Mouse (Mus musculus): ENCODE data around the gene Tsc22d2. TPM values are rescaled to one million over a fixed set of nuclear protein-coding genes. Genes with fewer than 3 reads are reported as not detected.
A peak's percentile ranks its signal among the peaks of the same experiment; 100 is the strongest.

Tsc22d2 gene
- polyA plus RNA-seq (2014; fragmentation: Nextera tagmentation; extraction: Ambion mirVana) = 10.9 and 12.8 TPM in 2 replicates

GRCm38 (mm10) chr3:58414234-58414938, at the start of gene Tsc22d2:
Gene Tsc22d2 (plus strand): TSS chr3:58414715.
- DNase-seq (ENCODE audit: low spot score) = peak; percentile 94
- WGBS = under 1% methylated on average over 52 of the region's 52 CpGs
- peak; percentile 80 for ATAC-seq (replicated peaks; ENCODE audit: insufficient number of reproducible peaks, low FRiP score, low TSS enrichment, low read depth)
- H3K27me3 ChIP-seq (ENCODE audit: control insufficient read depth, insufficient read depth, low read length) = no peaks in the 10 kb centered on the region
- peak within 1 kb of the TSS; percentile 95 for H3K4me2 ChIP-seq (ENCODE audit: low read depth, low read length)
- no peaks in the 10 kb centered on the region for H3K36me3 ChIP-seq (replicated peaks; ENCODE audit: control insufficient read depth, insufficient read depth, low read depth, low read length)
- no peaks in the 10 kb centered on the region for H3K4me1 ChIP-seq (ENCODE audit: control insufficient read depth, insufficient read depth, low read length)
- peak within 1 kb of the TSS; percentile 96 for H3K9ac ChIP-seq (replicated peaks; ENCODE audit: low read length)
- H3K9me3 ChIP-seq (replicated peaks; ENCODE audit: control insufficient read depth, low read length) = no peaks in the 10 kb centered on the region
- peak within 1 kb of the TSS; percentile 99 for H3K4me3 ChIP-seq (ENCODE audit: low read depth, low read length)
- peak within 1 kb of the TSS; percentile 99 for H3K27ac ChIP-seq (replicated peaks; ENCODE audit: low read depth, low read length)

GRCm38 (mm10) chr3:58366756-58367155, 47.8 kb upstream of the Tsc22d2 start:
- Histone ChIP-seq H3K4me2 (ENCODE audit: low read depth, low read length) (no peak overlapping the region), H3K27ac (replicated peaks; ENCODE audit: low read depth, low read length) (no peak overlapping the region), H3K9me3 (replicated peaks; ENCODE audit: control insufficient read depth, low read length) (no peaks in the 10 kb centered on the region), H3K36me3 (replicated peaks; ENCODE audit: control insufficient read depth, insufficient read depth, low read depth, low read length) (no peaks in the 10 kb centered on the region), H3K9ac (replicated peaks; ENCODE audit: low read length) (no peak overlapping the region), H3K4me1 (ENCODE audit: control insufficient read depth, insufficient read depth, low read length) (no peaks in the 10 kb centered on the region), H3K27me3 (ENCODE audit: control insufficient read depth, insufficient read depth, low read length) (no peaks in the 10 kb centered on the region), H3K4me3 (ENCODE audit: low read depth, low read length) (no peak overlapping the region)
- DNase-seq (ENCODE audit: low spot score) (no peak), ATAC-seq (replicated peaks; ENCODE audit: insufficient number of reproducible peaks, low FRiP score, low TSS enrichment, low read depth) (no peak)
- WGBS = 79% methylated on average over 3 of the region's 3 CpGs

- no peak overlapping the region for H3K9ac ChIP-seq (replicated peaks; ENCODE audit: low read length)
- H3K4me3 ChIP-seq (ENCODE audit: low read depth, low read length) = no peak overlapping the region
- H3K4me2 ChIP-seq (ENCODE audit: low read depth, low read length) = no peak overlapping the region
- H3K27me3 ChIP-seq (ENCODE audit: control insufficient read depth, insufficient read depth, low read length) = no peaks in the 10 kb centered on the region
- ATAC-seq (replicated peaks; ENCODE audit: insufficient number of reproducible peaks, low FRiP score, low TSS enrichment, low read depth) = no peak
- DNase-seq (ENCODE audit: low spot score) = no peak
- no peaks in the 10 kb centered on the region for H3K36me3 ChIP-seq (replicated peaks; ENCODE audit: control insufficient read depth, insufficient read depth, low read depth, low read length)
- no peaks in the 10 kb centered on the region for H3K9me3 ChIP-seq (replicated peaks; ENCODE audit: control insufficient read depth, low read length)
- no peak overlapping the region for H3K27ac ChIP-seq (replicated peaks; ENCODE audit: low read depth, low read length)
- no peaks in the 10 kb centered on the region for H3K4me1 ChIP-seq (ENCODE audit: control insufficient read depth, insufficient read depth, low read length)
- WGBS = 78% methylated on average over 2 of the region's 2 CpGs
These were observed 43.7 kb upstream of the Tsc22d2 start for GRCm38 (mm10) chr3:58370811-58371210.

GRCm38 (mm10) chr3:58372066-58372904, 42.2 kb upstream of the Tsc22d2 start:
- Histone ChIP-seq H3K4me1 (ENCODE audit: control insufficient read depth, insufficient read depth, low read length) (no peaks in the 10 kb centered on the region), H3K27me3 (ENCODE audit: control insufficient read depth, insufficient read depth, low read length) (no peaks in the 10 kb centered on the region), H3K9ac (replicated peaks; ENCODE audit: low read length) (no peak overlapping the region), H3K4me2 (ENCODE audit: low read depth, low read length) (no peak overlapping the region), H3K4me3 (ENCODE audit: low read depth, low read length) (no peak overlapping the region), H3K36me3 (replicated peaks; ENCODE audit: control insufficient read depth, insufficient read depth, low read depth, low read length) (no peaks in the 10 kb centered on the region), H3K27ac (replicated peaks; ENCODE audit: low read depth, low read length) (no peak overlapping the region), H3K9me3 (replicated peaks; ENCODE audit: control insufficient read depth, low read length) (no peaks in the 10 kb centered on the region)
- 13% methylated on average over 9 of the region's 9 CpGs for WGBS
- DNase-seq (ENCODE audit: low spot score) = peak; percentile 65
- ATAC-seq (replicated peaks; ENCODE audit: insufficient number of reproducible peaks, low FRiP score, low TSS enrichment, low read depth) = peak; percentile 73

- 4% methylated on average over 5 of the region's 5 CpGs for WGBS
- Histone ChIP-seq H3K36me3 (replicated peaks; ENCODE audit: control insufficient read depth, insufficient read depth, low read depth, low read length) (no peaks in the 10 kb centered on the region), H3K27ac (replicated peaks; ENCODE audit: low read depth, low read length) (no peak overlapping the region), H3K9ac (replicated peaks; ENCODE audit: low read length) (no peak overlapping the region), H3K4me2 (ENCODE audit: low read depth, low read length) (no peak overlapping the region), H3K4me3 (ENCODE audit: low read depth, low read length) (no peak overlapping the region), H3K9me3 (replicated peaks; ENCODE audit: control insufficient read depth, low read length) (no peaks in the 10 kb centered on the region), H3K4me1 (ENCODE audit: control insufficient read depth, insufficient read depth, low read length) (no peaks in the 10 kb centered on the region), H3K27me3 (ENCODE audit: control insufficient read depth, insufficient read depth, low read length) (no peaks in the 10 kb centered on the region)
- DNase-seq (ENCODE audit: low spot score) (no peak), ATAC-seq (replicated peaks; ENCODE audit: insufficient number of reproducible peaks, low FRiP score, low TSS enrichment, low read depth) (no peak)
These were observed 41.7 kb upstream of the Tsc22d2 start for GRCm38 (mm10) chr3:58372905-58373208.

- DNase-seq (ENCODE audit: low spot score) = no peak
- H3K36me3 ChIP-seq (replicated peaks; ENCODE audit: control insufficient read depth, insufficient read depth, low read depth, low read length) = no peaks in the 10 kb centered on the region
- H3K27me3 ChIP-seq (ENCODE audit: control insufficient read depth, insufficient read depth, low read length) = no peaks in the 10 kb centered on the region
- 86% methylated on average over 5 of the region's 5 CpGs for WGBS
- no peaks in the 10 kb centered on the region for H3K4me1 ChIP-seq (ENCODE audit: control insufficient read depth, insufficient read depth, low read length)
- ATAC-seq (replicated peaks; ENCODE audit: insufficient number of reproducible peaks, low FRiP score, low TSS enrichment, low read depth) = no peak
- H3K9me3 ChIP-seq (replicated peaks; ENCODE audit: control insufficient read depth, low read length) = no peaks in the 10 kb centered on the region
- no peak overlapping the region for H3K4me2 ChIP-seq (ENCODE audit: low read depth, low read length)
- no peak overlapping the region for H3K27ac ChIP-seq (replicated peaks; ENCODE audit: low read depth, low read length)
- no peak overlapping the region for H3K9ac ChIP-seq (replicated peaks; ENCODE audit: low read length)
- H3K4me3 ChIP-seq (ENCODE audit: low read depth, low read length) = no peak overlapping the region
These were observed 40.2 kb upstream of the Tsc22d2 start for GRCm38 (mm10) chr3:58374281-58374680.

- 65% methylated on average over 3 of the region's 3 CpGs for whole genome bisulfite sequencing
- H3K9ac ChIP-seq (replicated peaks; ENCODE audit: low read length) = no peak overlapping the region
- H3K9me3 ChIP-seq (replicated peaks; ENCODE audit: control insufficient read depth, low read length) = no peaks in the 10 kb centered on the region
- H3K27ac ChIP-seq (replicated peaks; ENCODE audit: low read depth, low read length) = no peak overlapping the region
- H3K4me3 ChIP-seq (ENCODE audit: low read depth, low read length) = no peak overlapping the region
- ATAC-seq (replicated peaks; ENCODE audit: insufficient number of reproducible peaks, low FRiP score, low TSS enrichment, low read depth) (no peak), DNase-seq (ENCODE audit: low spot score) (no peak)
- no peaks in the 10 kb centered on the region for H3K4me1 ChIP-seq (ENCODE audit: control insufficient read depth, insufficient read depth, low read length)
- no peak overlapping the region for H3K4me2 ChIP-seq (ENCODE audit: low read depth, low read length)
- H3K27me3 ChIP-seq (ENCODE audit: control insufficient read depth, insufficient read depth, low read length) = no peaks in the 10 kb centered on the region
- no peaks in the 10 kb centered on the region for H3K36me3 ChIP-seq (replicated peaks; ENCODE audit: control insufficient read depth, insufficient read depth, low read depth, low read length)
These were observed 37.8 kb upstream of the Tsc22d2 start for GRCm38 (mm10) chr3:58376713-58377112.

DNA sequence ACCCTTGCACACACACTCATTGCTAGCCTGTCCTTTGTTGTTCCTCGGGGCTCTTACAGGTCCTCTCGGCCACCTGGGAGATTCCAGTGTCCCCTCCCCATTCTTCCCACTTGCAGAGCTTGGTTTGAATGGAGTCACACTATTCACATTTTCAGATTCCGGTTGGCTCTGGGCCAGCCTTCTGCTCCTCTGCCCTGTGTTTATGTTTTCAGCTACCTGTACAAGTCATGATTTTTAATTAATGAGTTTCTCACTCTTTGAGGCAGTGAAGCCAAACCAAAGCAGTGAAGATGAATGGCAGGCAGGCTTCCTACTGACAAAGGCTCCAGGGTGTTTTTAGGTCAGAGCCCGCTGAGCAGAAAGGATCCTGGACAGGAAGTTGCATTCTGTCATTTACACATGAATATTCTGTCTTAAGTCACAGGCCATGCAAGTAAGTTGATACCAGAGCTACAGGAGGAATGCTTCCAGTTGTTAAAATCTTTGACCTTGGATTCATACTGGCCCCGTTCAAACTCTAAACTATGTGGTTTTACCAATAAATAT, 36.9 kb upstream of the Tsc22d2 start:
- ATAC-seq (replicated peaks; ENCODE audit: insufficient number of reproducible peaks, low FRiP score, low TSS enrichment, low read depth) (no peak), DNase-seq (ENCODE audit: low spot score) (no peak)
- Histone ChIP-seq H3K27ac (replicated peaks; ENCODE audit: low read depth, low read length) (no peak overlapping the region), H3K27me3 (ENCODE audit: control insufficient read depth, insufficient read depth, low read length) (no peaks in the 10 kb centered on the region), H3K4me3 (ENCODE audit: low read depth, low read length) (no peak overlapping the region), H3K36me3 (replicated peaks; ENCODE audit: control insufficient read depth, insufficient read depth, low read depth, low read length) (no peaks in the 10 kb centered on the region), H3K9ac (replicated peaks; ENCODE audit: low read length) (no peak overlapping the region), H3K9me3 (replicated peaks; ENCODE audit: control insufficient read depth, low read length) (no peaks in the 10 kb centered on the region), H3K4me2 (ENCODE audit: low read depth, low read length) (no peak overlapping the region), H3K4me1 (ENCODE audit: control insufficient read depth, insufficient read depth, low read length) (no peaks in the 10 kb centered on the region)
- WGBS = 38% methylated on average over 5 of the region's 5 CpGs
